Mouse (Mus musculus) kidney, embryonic 15.5 days (tissue): ENCODE measurements around the gene Scyl1. TPM values are rescaled to one million over a fixed set of nuclear protein-coding genes. Genes with fewer than 3 reads are reported as not detected.

Experiments used
- ATAC-seq: fragments of 200-750 bp; cut with Nextera tagmentation; replicated peaks from 2 replicates; pipeline ENCODE4 v1.8.0; 2017; ENCODE audit warnings: moderate TSS enrichment; ENCODE audit not compliant: low FRiP score
- H3K27ac ChIP-seq: fragments of 300-500 bp; sonication (generic); 2 replicates; pipeline ENCODE4 v1.5.1; 2015; ENCODE audit warnings: mild to moderate bottlenecking, inconsistent platforms
- H3K27me3 ChIP-seq: fragments of 300-500 bp; sonication (generic); 2 replicates; pipeline ENCODE4 v1.6.1; 2015; ENCODE audit warnings: inconsistent platforms
- H3K36me3 ChIP-seq: fragments of 300-500 bp; sonication (generic); 2 replicates; pipeline ENCODE4 v1.6.1; 2015; ENCODE audit warnings: inconsistent platforms
- H3K4me1 ChIP-seq: fragments of 300-500 bp; sonication (generic); 2 replicates; pipeline ENCODE4 v1.6.1; 2015; ENCODE audit warnings: inconsistent platforms
- H3K4me2 ChIP-seq: fragments of 300-500 bp; sonication (generic); 2 replicates; pipeline ENCODE4 v1.6.1; 2015; ENCODE audit warnings: moderate library complexity, mild to moderate bottlenecking, inconsistent platforms
- H3K4me3 ChIP-seq: fragments of 300-500 bp; sonication (generic); replicated peaks from 2 replicates; pipeline ENCODE4 v1.5.1; 2015; ENCODE audit warnings: mild to moderate bottlenecking, inconsistent platforms
- H3K9ac ChIP-seq: fragments of 300-500 bp; sonication (generic); 2 replicates; pipeline ENCODE4 v1.6.1; 2015; ENCODE audit warnings: mild to moderate bottlenecking, inconsistent platforms
- H3K9me3 ChIP-seq: fragments of 300-500 bp; sonication (generic); replicated peaks from 2 replicates; pipeline ENCODE4 v1.6.1; 2016; ENCODE audit warnings: inconsistent platforms
- WGBS: fragments of 180-500 bp; shearing (Covaris S2); methylation state at CpG from one replicate; pipeline ENCODE4 v1.1.7; 2015; ENCODE audit warnings: mixed read lengths; 5-methylcytosine and 5-hydroxymethylcytosine counted together
- polyA plus RNA-seq: library from polyadenylated mRNA; unstranded; fragments of >200 nt; fragmentation: Nextera tagmentation; extraction: Ambion mirVana; gene quantifications from 2 replicates; pipeline ENCODE4 v1.2.1, GENCODE M21; 2015

Scyl1 gene
- polyA plus RNA-seq, 1 experiment from 2014 or later = 76.0 TPM

- no peak for ATAC-seq
- WGBS = 76% methylated on average over 29 of the region's 29 CpGs
- peak overlapping the region; percentile 97 for H3K4me3 ChIP-seq
- peak overlapping the region; percentile 75 for H3K9ac ChIP-seq
- peak overlapping the region; percentile 87 for H3K4me2 ChIP-seq
- peaks cover 4% of the 10 kb centered on the region; the same call in 1 of the 2 replicates for H3K36me3 ChIP-seq
- peak overlapping the region; percentile 94; the same call in 1 of the 2 replicates for H3K27ac ChIP-seq
- no peaks in the 10 kb centered on the region; the same call in 1 of the 2 replicates for H3K27me3 ChIP-seq
- no peaks in the 10 kb centered on the region for H3K9me3 ChIP-seq
- H3K4me1 ChIP-seq = peaks cover 55% of the 10 kb centered on the region
Observed at GRCm38 (mm10) chr19:5730314-5731186, 40.7 kb downstream of the Scyl1 start.

GRCm38 (mm10) chr19:5729444-5729815, 41.8 kb downstream of the Scyl1 start, which contains the start of gene Fam89b:
Gene Fam89b (minus strand): TSS chr19:5729653.
- Histone ChIP-seq H3K4me2 (peak within 1 kb of the TSS; percentile 87), H3K27me3 (no peaks in the 10 kb centered on the region), H3K9me3 (no peaks in the 10 kb centered on the region), H3K4me3 (peak within 1 kb of the TSS; percentile 97), H3K36me3 (peaks cover 4% of the 10 kb centered on the region; the same call in 1 of the 2 replicates), H3K9ac (peak within 1 kb of the TSS; percentile 97), H3K27ac (peak within 1 kb of the TSS; percentile 94), H3K4me1 (peaks cover 66% of the 10 kb centered on the region)
- under 1% methylated on average over 37 of the region's 37 CpGs for WGBS
- ATAC-seq = peak; percentile 73

- no peaks in the 10 kb centered on the region for H3K27me3 ChIP-seq
- H3K9me3 ChIP-seq = no peaks in the 10 kb centered on the region
- H3K4me3 ChIP-seq = peak overlapping the region; percentile 97
- H3K9ac ChIP-seq = peak overlapping the region; percentile 97
- peaks cover 10% of the 10 kb centered on the region; the same call in 1 of the 2 replicates for H3K36me3 ChIP-seq
- peaks cover 72% of the 10 kb centered on the region for H3K4me1 ChIP-seq
- WGBS = 7% methylated on average over 37 of the region's 37 CpGs
- H3K27ac ChIP-seq = peak overlapping the region; percentile 94
- peak; percentile 24 for ATAC-seq
- peak overlapping the region; percentile 87 for H3K4me2 ChIP-seq
Observed at GRCm38 (mm10) chr19:5728631-5729443, 42.4 kb downstream of the Scyl1 start.

- Histone ChIP-seq H3K9ac (peak overlapping the region; percentile 97), H3K36me3 (peaks cover 15% of the 10 kb centered on the region), H3K27ac (peak overlapping the region; percentile 94), H3K9me3 (no peaks in the 10 kb centered on the region), H3K4me1 (peaks cover 73% of the 10 kb centered on the region), H3K27me3 (no peaks in the 10 kb centered on the region), H3K4me3 (peak overlapping the region; percentile 97), H3K4me2 (peak overlapping the region; percentile 87)
- no peak for ATAC-seq
- WGBS = 1% methylated on average over 14 of the region's 14 CpGs
Observed at GRCm38 (mm10) chr19:5727701-5728100, 43.5 kb downstream of the Scyl1 start.

GRCm38 (mm10) chr19:5726961-5727578, 44.1 kb downstream of the Scyl1 start:
- WGBS = 69% methylated on average over 15 of the region's 15 CpGs
- ATAC-seq = no peak
- H3K4me1 ChIP-seq = peaks cover 72% of the 10 kb centered on the region

GRCm38 (mm10) chr19:5725767-5726515, 45.3 kb downstream of the Scyl1 start, which contains the start of gene Ehbp1l1:
Gene Ehbp1l1 (minus strand): TSS chr19:5726317.
- 9% methylated on average over 45 of the region's 49 CpGs for WGBS
- Histone ChIP-seq H3K4me1 (peaks cover 66% of the 10 kb centered on the region), H3K27ac (peak within 1 kb of the TSS; percentile 94), H3K9me3 (no peaks in the 10 kb centered on the region), H3K9ac (peak within 1 kb of the TSS; percentile 54), H3K4me2 (peak within 1 kb of the TSS; percentile 87), H3K36me3 (peaks cover 33% of the 10 kb centered on the region), H3K4me3 (peak within 1 kb of the TSS; percentile 97), H3K27me3 (no peaks in the 10 kb centered on the region)
- 0 out of 2 replicates have a peak, but pooled peaks have one; percentile 4 for ATAC-seq

More at GRCm38 (mm10) chr19:5726961-5727578, 44.1 kb downstream of the Scyl1 start:
- peak overlapping the region; percentile 87 for H3K4me2 ChIP-seq
- peak overlapping the region; percentile 97 for H3K9ac ChIP-seq
- H3K27ac ChIP-seq = peak overlapping the region; percentile 94
- peak overlapping the region; percentile 97 for H3K4me3 ChIP-seq
- no peaks in the 10 kb centered on the region for H3K9me3 ChIP-seq
- peaks cover 22% of the 10 kb centered on the region for H3K36me3 ChIP-seq
- no peaks in the 10 kb centered on the region for H3K27me3 ChIP-seq

- no peak for ATAC-seq
- 49% methylated on average over 12 of the region's 12 CpGs for WGBS
- H3K4me1 ChIP-seq = peaks cover 58% of the 10 kb centered on the region
Observed at GRCm38 (mm10) chr19:5725029-5725707, 46.1 kb downstream of the Scyl1 start.

GRCm38 (mm10) chr19:5724549-5724941, 46.7 kb downstream of the Scyl1 start:
- WGBS = 50% methylated on average over 7 of the region's 7 CpGs
- Histone ChIP-seq H3K4me1 (peaks cover 52% of the 10 kb centered on the region), H3K27ac (peak overlapping the region; percentile 94), H3K9ac (peak overlapping the region; percentile 54; the same call in 1 of the 2 replicates), H3K9me3 (no peaks in the 10 kb centered on the region), H3K36me3 (peaks cover 42% of the 10 kb centered on the region), H3K27me3 (no peaks in the 10 kb centered on the region), H3K4me2 (peak overlapping the region; percentile 87), H3K4me3 (peak overlapping the region; percentile 97)
- ATAC-seq = no peak

More at GRCm38 (mm10) chr19:5725029-5725707, 46.1 kb downstream of the Scyl1 start:
- peaks cover 38% of the 10 kb centered on the region for H3K36me3 ChIP-seq
- H3K4me2 ChIP-seq = peak overlapping the region; percentile 87
- H3K27ac ChIP-seq = peak overlapping the region; percentile 94
- no peaks in the 10 kb centered on the region for H3K27me3 ChIP-seq
- H3K9me3 ChIP-seq = no peaks in the 10 kb centered on the region
- peak overlapping the region; percentile 97 for H3K4me3 ChIP-seq
- H3K9ac ChIP-seq = peak overlapping the region; percentile 54

- Histone ChIP-seq H3K9ac (peak overlapping the region; percentile 14; the same call in 1 of the 2 replicates), H3K36me3 (peaks cover 47% of the 10 kb centered on the region), H3K27ac (0 out of 2 replicates have a peak overlapping the region, but pooled peaks have one; percentile 34), H3K9me3 (no peaks in the 10 kb centered on the region), H3K4me3 (peak overlapping the region; percentile 97), H3K4me1 (peaks cover 51% of the 10 kb centered on the region), H3K27me3 (no peaks in the 10 kb centered on the region), H3K4me2 (peak overlapping the region; percentile 87)
- WGBS = 45% methylated on average over 4 of the region's 4 CpGs
- ATAC-seq = no peak
Observed at GRCm38 (mm10) chr19:5723934-5724548, 47.2 kb downstream of the Scyl1 start.

GRCm38 (mm10) chr19:5722848-5723425, 48.3 kb downstream of the Scyl1 start:
- no peak overlapping the region for H3K27ac ChIP-seq
- 88% methylated on average over 7 of the region's 7 CpGs for WGBS
- H3K4me2 ChIP-seq = no peak overlapping the region
- no peaks in the 10 kb centered on the region for H3K9me3 ChIP-seq
- no peak for ATAC-seq
- no peak overlapping the region for H3K4me3 ChIP-seq
- no peaks in the 10 kb centered on the region for H3K27me3 ChIP-seq
- H3K9ac ChIP-seq = no peak overlapping the region
- peaks cover 41% of the 10 kb centered on the region for H3K4me1 ChIP-seq
- H3K36me3 ChIP-seq = peaks cover 55% of the 10 kb centered on the region
